Mouse (Mus musculus) MEL (cell line): Measurements from ENCODE around the gene Gm9508.

Experiments used
- CTCF ChIP-seq, 3 experiments: IDR thresholded peaks in 2 of 3; conservative IDR thresholded peaks in 1 of 3; 2 replicates each; pipeline ENCODE4 v1.5.1; 2011 to 2012; ENCODE audit warnings: low read length in 3 of 3, low read depth in 2 of 3, mild to moderate bottlenecking in 2 of 3, improper control_type of control experiment in 1 of 3, inconsistent platforms in 1 of 3, mixed read lengths in 1 of 3, moderate library complexity in 1 of 3; ENCODE audit not compliant: control insufficient read depth in 1 of 3, insufficient read depth in 1 of 3, poor library complexity in 1 of 3, severe bottlenecking in 1 of 3
- EP300 ChIP-seq, 2 experiments: IDR thresholded peaks; 2 replicates each; pipeline ENCODE4 v1.6.1; 2011; ENCODE audit warnings: improper control_type of control experiment in 2 of 2, low read length in 2 of 2, low read depth in 1 of 2, mild to moderate bottlenecking in 1 of 2
- GABPA ChIP-seq: IDR thresholded peaks from 2 replicates; pipeline ENCODE4 v1.6.1; 2012; ENCODE audit warnings: low read depth, mild to moderate bottlenecking, inconsistent platforms, low read length, improper control_type of control experiment, moderate library complexity
- MAX ChIP-seq: IDR thresholded peaks from 2 replicates; pipeline ENCODE4 v1.6.1; 2011; ENCODE audit warnings: low read length, improper control_type of control experiment
- NRF1 ChIP-seq: IDR thresholded peaks from 2 replicates; pipeline ENCODE4 v1.6.1; 2014; ENCODE audit warnings: low read depth, mild to moderate bottlenecking, inconsistent platforms, low read length, improper control_type of control experiment, moderate library complexity; ENCODE audit not compliant: poor library complexity, insufficient read depth, severe bottlenecking
- POLR2AphosphoS2 ChIP-seq: IDR thresholded peaks from 2 replicates; pipeline ENCODE4 v1.6.1; 2011; ENCODE audit warnings: low read length, improper control_type of control experiment
- TCF12 ChIP-seq: IDR thresholded peaks from 2 replicates; pipeline ENCODE4 v1.6.1; 2014; ENCODE audit warnings: low read depth, mild to moderate bottlenecking, inconsistent platforms, low read length, improper control_type of control experiment, moderate library complexity

DNA sequence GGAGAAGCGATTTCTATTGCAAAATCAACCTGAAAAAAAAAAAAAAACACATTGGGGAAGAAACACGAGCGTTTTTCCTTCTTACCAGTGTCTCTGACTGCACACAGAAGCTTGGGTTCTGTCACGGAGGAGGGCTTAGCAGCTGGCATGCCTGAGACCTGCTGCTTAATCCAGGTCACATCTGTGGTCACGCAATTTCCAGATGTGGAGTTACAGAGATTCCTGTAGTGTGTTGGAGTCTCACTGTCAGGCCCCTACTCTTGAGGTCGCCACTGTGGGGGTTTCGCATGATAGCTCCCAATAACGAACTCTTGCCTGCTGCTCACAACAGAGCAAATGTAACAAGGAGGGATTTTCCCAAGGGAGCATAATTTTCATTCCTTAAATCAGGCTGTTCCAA is 12.9 kb downstream of the Gm9508 start:
- TF ChIP-seq POLR2AphosphoS2 (no peak), NRF1 (no peak), TCF12 (no peak), EP300 (IDR thresholded peaks at IDR 0.05; ENCODE audit: low read depth in 1 of 2, low read length in 2 of 2) (no peak), CTCF (IDR thresholded peaks at IDR 0.05 in 2 of 3, conservative IDR thresholded peaks at IDR 0.05 in 1 of 3; ENCODE audit: control insufficient read depth in 1 of 3, insufficient read depth in 1 of 3, low read depth in 2 of 3, low read length in 3 of 3, poor library complexity in 1 of 3, severe bottlenecking in 1 of 3) (no peak), GABPA (no peak), MAX (no peak)
